Mouse (Mus musculus) kidney, adult 2 months (tissue): Measurements from ENCODE around the gene Fam83b. TPM values are rescaled to one million over a fixed set of nuclear protein-coding genes. Genes with fewer than 3 reads are reported as not detected.

Experiments
- DNase-seq: peaks from one replicate; pipeline ENCODE4 v3.0.0; 2021
- H3K27ac ChIP-seq: fragments of 200-500 bp; 2 replicates; pipeline ENCODE4 v1.5.1; 2012; ENCODE audit warnings: low read depth, low read length, control low read depth, inconsistent platforms; ENCODE audit not compliant: insufficient read depth
- H3K27me3 ChIP-seq: fragments of 200-500 bp; replicated peaks from 2 replicates; pipeline ENCODE4 v1.6.1; 2012; ENCODE audit warnings: mild to moderate bottlenecking, moderate library complexity, low read length, inconsistent platforms; ENCODE audit not compliant: control insufficient read depth, insufficient read depth
- H3K36me3 ChIP-seq: fragments of 200-500 bp; 2 replicates; pipeline ENCODE4 v1.6.1; 2012; ENCODE audit warnings: mild to moderate bottlenecking, moderate library complexity, low read length, inconsistent platforms; ENCODE audit not compliant: control insufficient read depth, insufficient read depth
- H3K4me1 ChIP-seq: fragments of 200-500 bp; 2 replicates; pipeline ENCODE4 v1.6.1; 2011; ENCODE audit warnings: low read length; ENCODE audit not compliant: control insufficient read depth, insufficient read depth
- H3K4me3 ChIP-seq: fragments of 200-500 bp; 2 replicates; pipeline ENCODE4 v1.5.1; 2011; ENCODE audit warnings: mild to moderate bottlenecking, low read depth, low read length, control low read depth; ENCODE audit not compliant: insufficient read depth
- CTCF ChIP-seq: fragments of 200-500 bp; conservative IDR thresholded peaks from 2 replicates; pipeline ENCODE4 v1.5.1; 2011; ENCODE audit warnings: low read depth, mild to moderate bottlenecking, control low read depth, low read length, moderate library complexity, mixed read lengths; ENCODE audit not compliant: insufficient read depth, insufficient read length
- POLR2A ChIP-seq: fragments of 200-500 bp; IDR thresholded peaks from one replicate; pipeline ENCODE4 v1.6.1; 2011; ENCODE audit warnings: low read depth, low read length, control low read depth
- WGBS: fragments of 180-500 bp; shearing (Covaris S2); methylation state at CpG from one replicate; pipeline ENCODE4 v1.1.7; 2018; 5-methylcytosine and 5-hydroxymethylcytosine counted together
- polyA plus RNA-seq: library from polyadenylated mRNA; depleted of rRNA; stranded (reverse); fragments of >200 nt; gene quantifications from 2 replicates; pipeline ENCODE4 v1.2.3, GENCODE M21; 2012; rRNA removed

Gene Fam83b
- polyA plus RNA-seq, 1 experiment: 0.28 TPM

DNA sequence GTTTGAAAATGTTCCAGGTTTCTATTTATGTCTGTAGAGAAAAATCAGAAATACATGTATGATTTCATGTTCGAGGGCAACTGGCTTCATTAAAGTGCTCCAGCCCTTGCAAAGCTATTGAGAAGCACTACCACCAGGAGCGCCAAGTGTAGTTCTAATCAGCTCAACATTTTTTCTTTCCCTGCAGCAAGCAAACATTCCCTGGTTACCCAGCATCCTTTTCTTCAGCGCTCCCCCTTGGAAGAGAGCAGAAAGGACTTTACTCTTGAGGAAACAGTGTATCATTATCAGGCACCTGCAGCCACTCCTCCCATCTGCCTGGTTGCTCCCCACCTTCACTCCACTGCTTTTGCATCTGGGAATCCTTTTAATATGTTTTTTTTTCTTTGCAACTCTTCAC lies 45.3 kb downstream of the Fam83b start:
- 87% methylated on average over 3 of the region's 3 CpGs for WGBS
- TF ChIP-seq POLR2A: no peak
- TF ChIP-seq CTCF: no peak
- Histone ChIP-seq H3K27me3 (no peaks in the 10 kb centered on the region), H3K36me3 (no peaks in the 10 kb centered on the region), H3K4me3 (no peak overlapping the region), H3K4me1 (no peaks in the 10 kb centered on the region), H3K27ac (no peak overlapping the region)
- DNase-seq: no peak

DNA sequence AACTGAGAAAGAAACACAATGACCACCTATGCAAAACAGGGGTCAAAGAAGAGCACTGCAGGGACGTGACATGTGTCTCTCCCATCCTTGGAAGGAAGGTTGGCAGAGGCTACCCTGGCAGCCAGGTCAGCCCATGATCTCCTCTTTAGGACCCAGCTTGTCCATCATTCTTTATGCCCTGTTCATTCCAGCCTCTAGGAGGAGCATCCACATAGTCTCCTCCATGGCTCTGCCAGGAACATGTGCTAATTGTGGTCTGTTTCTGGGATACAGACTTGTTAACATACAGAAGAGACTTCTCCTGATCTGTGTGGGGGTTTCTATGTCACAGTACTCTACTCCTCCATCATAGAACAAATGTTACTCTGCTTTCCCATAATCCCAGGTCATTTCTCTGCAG lies 48.3 kb downstream of the Fam83b start:
- no peak overlapping the region for H3K27ac ChIP-seq
- no peaks in the 10 kb centered on the region for H3K36me3 ChIP-seq
- no peaks in the 10 kb centered on the region for H3K27me3 ChIP-seq
- H3K4me1 ChIP-seq: no peaks in the 10 kb centered on the region
- no peak; the same call in 1 of the 2 replicates for TF ChIP-seq CTCF
- TF ChIP-seq POLR2A: no peak
- no peak for DNase-seq
- H3K4me3 ChIP-seq: no peak overlapping the region
- 76% methylated on average over 1 of the region's 1 CpGs for WGBS

DNA sequence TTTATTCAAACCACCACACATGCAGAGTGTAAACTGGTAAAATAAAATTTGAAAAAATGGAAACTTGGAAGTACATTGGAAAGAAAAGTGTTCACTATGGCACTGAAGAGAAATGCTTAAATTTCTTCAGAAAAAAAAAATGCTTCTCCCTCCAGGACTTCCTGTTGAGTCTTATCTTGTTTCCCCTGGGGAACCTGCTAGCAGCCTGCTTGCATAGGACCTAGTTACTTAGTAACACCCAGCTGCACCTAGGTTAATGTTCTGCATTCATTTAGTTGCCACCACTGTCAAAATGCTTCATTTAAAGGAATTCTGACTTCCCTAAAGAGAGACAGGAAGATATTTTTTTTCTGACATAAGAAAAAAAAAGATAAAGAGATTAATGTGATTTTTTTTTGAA lies 61.3 kb downstream of the Fam83b start:
- TF ChIP-seq CTCF (no peak), POLR2A (no peak)
- H3K4me3 ChIP-seq: no peak overlapping the region
- no peaks in the 10 kb centered on the region for H3K36me3 ChIP-seq
- no peaks in the 10 kb centered on the region for H3K4me1 ChIP-seq
- H3K27me3 ChIP-seq: no peaks in the 10 kb centered on the region; the same call in 1 of the 2 replicates
- DNase-seq: no peak
- H3K27ac ChIP-seq: no peak overlapping the region

DNA sequence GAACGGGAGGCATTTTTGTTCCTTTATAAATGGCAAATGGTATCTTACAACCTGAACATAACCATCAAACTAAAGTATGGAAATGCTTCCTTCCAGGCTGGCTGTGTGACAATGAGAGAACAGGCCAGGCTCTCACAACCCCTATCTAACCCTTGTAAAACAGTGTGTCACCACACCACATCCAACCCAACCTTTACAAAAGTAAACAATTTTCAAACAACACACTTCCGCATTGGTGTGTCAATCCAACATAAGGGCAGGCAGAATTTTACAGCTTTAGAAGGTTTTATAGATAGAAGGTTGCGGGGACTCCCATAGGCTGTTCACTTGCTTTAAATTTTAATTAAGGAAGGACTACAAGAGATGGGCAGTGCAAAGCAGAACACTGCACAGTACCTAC lies 77.2 kb downstream of the Fam83b start:
- H3K4me3 ChIP-seq: no peak overlapping the region
- H3K4me1 ChIP-seq: no peaks in the 10 kb centered on the region
- no peak overlapping the region for H3K27ac ChIP-seq
- H3K27me3 ChIP-seq: no peaks in the 10 kb centered on the region
- TF ChIP-seq POLR2A (no peak), CTCF (no peak)
- no peaks in the 10 kb centered on the region for H3K36me3 ChIP-seq
- DNase-seq: no peak
- 84% methylated on average over 3 of the region's 3 CpGs for WGBS

DNA sequence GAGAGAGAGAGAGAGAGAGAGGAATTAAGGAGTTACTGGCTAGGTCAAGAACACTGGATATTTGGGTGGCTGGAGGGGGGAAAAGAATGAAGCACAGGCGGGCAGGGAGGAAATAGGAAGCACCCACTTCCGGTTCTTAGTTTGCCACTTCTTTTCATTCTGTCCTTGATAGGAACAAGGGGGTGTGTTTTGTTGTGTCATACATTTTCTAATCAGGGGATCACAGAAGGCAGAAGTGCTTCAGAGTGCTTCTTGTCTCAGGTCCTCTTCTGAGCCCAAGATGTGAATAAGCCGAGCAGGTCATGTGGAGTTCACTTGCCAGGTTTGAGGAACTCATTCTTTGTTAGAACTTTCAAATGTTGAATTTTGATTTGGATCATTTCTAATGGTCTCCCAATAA lies 86.8 kb downstream of the Fam83b start:
- WGBS: 66% methylated on average over 3 of the region's 3 CpGs
- H3K27me3 ChIP-seq: no peaks in the 10 kb centered on the region
- no peak overlapping the region for H3K4me3 ChIP-seq
- no peak for TF ChIP-seq POLR2A
- TF ChIP-seq CTCF: no peak
- no peaks in the 10 kb centered on the region for H3K36me3 ChIP-seq
- no peak overlapping the region for H3K27ac ChIP-seq
- no peaks in the 10 kb centered on the region for H3K4me1 ChIP-seq
- no peak for DNase-seq

DNA sequence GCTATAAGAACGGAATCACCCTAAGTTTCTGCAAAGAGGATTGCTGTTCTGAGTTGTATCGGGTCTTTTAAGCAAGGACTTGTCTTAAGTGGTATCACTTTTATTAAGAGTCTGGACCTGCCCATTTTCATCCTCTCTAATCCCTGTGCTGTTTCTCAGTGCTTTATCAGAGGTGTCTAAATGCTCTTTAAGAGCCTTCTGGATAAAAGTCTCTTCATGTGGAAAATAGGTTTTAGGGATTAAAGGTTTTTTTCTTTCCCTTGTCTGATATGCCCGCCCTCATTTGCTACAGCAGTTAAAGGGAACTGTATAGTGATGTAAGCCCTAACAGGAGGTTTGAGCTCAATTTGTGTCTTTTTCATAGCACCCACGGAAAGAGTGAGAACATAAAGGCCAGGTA lies 97.4 kb downstream of the Fam83b start:
- H3K36me3 ChIP-seq: no peaks in the 10 kb centered on the region
- no peak for DNase-seq
- H3K27me3 ChIP-seq: no peaks in the 10 kb centered on the region
- H3K4me1 ChIP-seq: no peaks in the 10 kb centered on the region
- no peak overlapping the region for H3K4me3 ChIP-seq
- H3K27ac ChIP-seq: no peak overlapping the region
- TF ChIP-seq POLR2A (no peak), CTCF (no peak)
- 88% methylated on average over 4 of the region's 4 CpGs for WGBS

DNA sequence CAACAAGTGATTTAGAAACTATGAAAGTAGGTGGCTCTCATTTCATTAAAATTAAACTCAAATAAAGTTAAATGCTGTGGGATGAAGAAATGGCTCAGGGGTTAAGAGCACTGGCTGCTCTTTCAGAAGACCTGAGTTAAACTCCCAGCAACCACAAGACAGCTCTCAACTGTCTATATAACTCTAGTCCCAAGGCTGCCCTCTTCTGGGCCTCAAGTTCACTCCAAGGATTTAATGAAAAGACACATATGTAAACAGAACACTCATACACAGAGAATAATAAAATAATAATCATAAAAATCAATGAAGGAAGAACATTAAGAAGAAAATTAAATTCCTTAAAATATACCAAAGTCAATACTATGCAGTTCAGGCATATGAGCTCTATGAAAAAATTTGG lies 105.4 kb downstream of the Fam83b start:
- Histone ChIP-seq H3K27me3 (no peaks in the 10 kb centered on the region), H3K36me3 (no peaks in the 10 kb centered on the region), H3K4me3 (no peak overlapping the region), H3K4me1 (no peaks in the 10 kb centered on the region), H3K27ac (no peak overlapping the region)
- TF ChIP-seq CTCF (no peak), POLR2A (no peak)
- no peak for DNase-seq

DNA sequence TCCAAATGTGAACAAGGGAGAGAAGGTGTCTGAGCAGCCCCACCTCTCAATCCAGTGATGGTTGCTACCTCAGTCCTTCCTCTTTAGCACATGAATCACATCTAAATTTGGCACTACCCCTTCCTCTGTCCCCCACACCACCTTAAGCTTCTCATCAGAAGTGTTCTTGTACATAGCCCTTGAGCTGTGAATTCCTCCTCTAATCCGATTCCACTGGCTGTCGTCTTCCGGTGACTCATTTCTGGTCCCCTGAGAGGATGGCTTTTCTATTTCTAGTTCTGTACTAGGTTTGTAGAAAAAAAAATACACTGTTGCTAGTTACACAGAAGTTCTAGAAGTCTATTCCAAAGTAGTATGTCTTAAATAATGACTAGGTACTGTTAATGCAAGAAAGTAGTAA lies 111.2 kb downstream of the Fam83b start:
- Histone ChIP-seq H3K4me3 (no peak overlapping the region), H3K27ac (no peak overlapping the region), H3K36me3 (no peaks in the 10 kb centered on the region), H3K4me1 (no peaks in the 10 kb centered on the region), H3K27me3 (no peaks in the 10 kb centered on the region)
- DNase-seq: no peak
- no peak for TF ChIP-seq POLR2A
- no peak for TF ChIP-seq CTCF
- WGBS: 85% methylated on average over 3 of the region's 3 CpGs

Other genes starting within 250 kb of the Fam83b start
- 0.04 TPM in 1 of 2 replicates, not detected in the other for gene Hcrtr2, start 243.3 kb downstream of the Fam83b start, polyA plus RNA-seq